Mouse (Mus musculus) intestine, embryonic 16.5 days (tissue): ENCODE results near the gene Slc38a10. TPM values are rescaled to one million over a fixed set of nuclear protein-coding genes. Genes with fewer than 3 reads are reported as not detected.

Experiments
- ATAC-seq: fragments of 200-750 bp; cut with Nextera tagmentation; 2 replicates; pipeline ENCODE4 v1.8.0; 2017; ENCODE audit warnings: moderate TSS enrichment, moderate library complexity
- H3K27ac ChIP-seq: fragments of 300-500 bp; sonication (generic); 2 replicates; pipeline ENCODE4 v1.5.1; 2014; ENCODE audit warnings: mild to moderate bottlenecking, low read length
- H3K27me3 ChIP-seq: fragments of 300-500 bp; sonication (generic); replicated peaks from 2 replicates; pipeline ENCODE4 v1.6.1; 2014; ENCODE audit warnings: low read length, control low read depth, mixed read lengths; ENCODE audit not compliant: control insufficient read depth, insufficient read depth
- H3K36me3 ChIP-seq: fragments of 300-500 bp; sonication (generic); 2 replicates; pipeline ENCODE4 v1.6.1; 2014; ENCODE audit warnings: low read length, control low read depth; ENCODE audit not compliant: control insufficient read depth, insufficient read depth
- H3K4me1 ChIP-seq: fragments of 300-500 bp; sonication (generic); 2 replicates; pipeline ENCODE4 v1.6.1; 2014; ENCODE audit warnings: low read length, control low read depth, mixed read lengths; ENCODE audit not compliant: control insufficient read depth, insufficient read depth
- H3K4me2 ChIP-seq: fragments of 300-500 bp; sonication (generic); 2 replicates; pipeline ENCODE4 v1.6.1; 2014; ENCODE audit warnings: low read depth, low read length, control low read depth
- H3K4me3 ChIP-seq: fragments of 300-500 bp; sonication (generic); 2 replicates; pipeline ENCODE4 v1.5.1; 2014; ENCODE audit warnings: mild to moderate bottlenecking, low read length
- H3K9ac ChIP-seq: fragments of 300-500 bp; sonication (generic); 2 replicates; pipeline ENCODE4 v1.6.1; 2014; ENCODE audit warnings: low read depth, low read length
- H3K9me3 ChIP-seq: fragments of 300-500 bp; sonication (generic); 2 replicates; pipeline ENCODE4 v1.6.1; 2016; ENCODE audit warnings: low read length, control low read depth; ENCODE audit not compliant: control insufficient read depth
- WGBS: fragments of 180-500 bp; shearing (Covaris S2); extraction: QIAGEN DNeasy Blood & Tissue Kit; methylation state at CpG from one replicate; pipeline ENCODE4 v1.1.7; 2014; 5-methylcytosine and 5-hydroxymethylcytosine counted together
- polyA plus RNA-seq: library from polyadenylated mRNA; unstranded; fragments of >200 nt; fragmentation: Nextera tagmentation; extraction: Ambion mirVana; gene quantifications from 2 replicates; pipeline ENCODE4 v1.2.1, GENCODE M21; 2015

Slc38a10 gene
- polyA plus RNA-seq, 1 experiment from 2014 or later = 84.6 TPM

- Histone ChIP-seq H3K4me3 (peak within 1 kb of the TSS; percentile 85), H3K27ac (peak within 1 kb of the TSS; percentile 94), H3K4me1 (peaks cover 21% of the 10 kb centered on the region), H3K9ac (peak within 1 kb of the TSS; percentile 92), H3K9me3 (no peaks in the 10 kb centered on the region), H3K4me2 (peak within 1 kb of the TSS; percentile 88), H3K27me3 (no peaks in the 10 kb centered on the region), H3K36me3 (no peaks in the 10 kb centered on the region; the same call in 1 of the 2 replicates)
- under 1% methylated on average over 77 of the region's 77 CpGs for WGBS
- peak; percentile 98 for ATAC-seq
Measured at GRCm38 (mm10) chr11:120098588-120099511, 52.3 kb downstream of the Slc38a10 start, which contains the start of the genes Tepsin and Ndufaf8. Gene Tepsin, minus strand, starts transcription at chr11:120098731. Gene Ndufaf8, plus strand, starts transcription at chr11:120098928.

- Histone ChIP-seq H3K27ac (no peak overlapping the region), H3K9ac (no peak overlapping the region), H3K4me2 (no peak overlapping the region), H3K27me3 (no peaks in the 10 kb centered on the region), H3K4me3 (no peak overlapping the region), H3K36me3 (peaks cover 12% of the 10 kb centered on the region), H3K4me1 (peaks cover 8% of the 10 kb centered on the region), H3K9me3 (no peaks in the 10 kb centered on the region)
- whole genome bisulfite sequencing = 72% methylated on average over 23 of the region's 23 CpGs
- peak; percentile 29; the same call in 1 of the 2 replicates for ATAC-seq
Measured at GRCm38 (mm10) chr11:120092817-120093591, 58.1 kb downstream of the Slc38a10 start.

- no peak overlapping the region for H3K4me2 ChIP-seq
- no peak overlapping the region for H3K4me3 ChIP-seq
- no peak overlapping the region for H3K27ac ChIP-seq
- ATAC-seq = no peak
- H3K9me3 ChIP-seq = no peaks in the 10 kb centered on the region
- H3K9ac ChIP-seq = no peak overlapping the region
- peaks cover 8% of the 10 kb centered on the region for H3K4me1 ChIP-seq
- H3K36me3 ChIP-seq = peaks cover 12% of the 10 kb centered on the region
- 91% methylated on average over 4 of the region's 4 CpGs for WGBS
- no peaks in the 10 kb centered on the region for H3K27me3 ChIP-seq
Measured at GRCm38 (mm10) chr11:120090661-120091060, 60.5 kb downstream of the Slc38a10 start.

- Histone ChIP-seq H3K9ac (peak within 1 kb of the TSS; percentile 95), H3K27me3 (no peaks in the 10 kb centered on the region), H3K4me1 (peaks cover 12% of the 10 kb centered on the region), H3K9me3 (no peaks in the 10 kb centered on the region), H3K4me3 (peak within 1 kb of the TSS; percentile 100), H3K36me3 (peaks cover 12% of the 10 kb centered on the region), H3K27ac (peak within 1 kb of the TSS; percentile 76), H3K4me2 (peak within 1 kb of the TSS; percentile 89)
- peak; percentile 100 for ATAC-seq
- WGBS = under 1% methylated on average over 41 of the region's 42 CpGs
Measured at GRCm38 (mm10) chr11:120086702-120087152, 64.4 kb downstream of the Slc38a10 start, which contains the start of gene Cep131. Gene Cep131, minus strand, starts transcription at chr11:120086827.

GRCm38 (mm10) chr11:120085891-120086627 lies 65.1 kb downstream of the Slc38a10 start:
- H3K9me3 ChIP-seq = no peaks in the 10 kb centered on the region
- under 1% methylated on average over 25 of the region's 25 CpGs for WGBS
- peak overlapping the region; percentile 95 for H3K9ac ChIP-seq
- no peaks in the 10 kb centered on the region for H3K27me3 ChIP-seq
- H3K36me3 ChIP-seq = 0 out of 2 replicates have a peak, but pooled peaks cover 7% of the 10 kb centered on the region
- H3K27ac ChIP-seq = peak overlapping the region; percentile 76
- peak overlapping the region; percentile 100 for H3K4me3 ChIP-seq
- peaks cover 12% of the 10 kb centered on the region for H3K4me1 ChIP-seq
- ATAC-seq = peak; percentile 51
- peak overlapping the region; percentile 89 for H3K4me2 ChIP-seq

GRCm38 (mm10) chr11:120080282-120080681 lies 70.9 kb downstream of the Slc38a10 start:
- WGBS = 78% methylated on average over 6 of the region's 6 CpGs
- no peak overlapping the region for H3K27ac ChIP-seq
- no peaks in the 10 kb centered on the region for H3K9me3 ChIP-seq
- no peak for ATAC-seq
- H3K27me3 ChIP-seq = no peaks in the 10 kb centered on the region
- peaks cover 5% of the 10 kb centered on the region for H3K4me1 ChIP-seq
- no peak overlapping the region for H3K4me3 ChIP-seq
- H3K36me3 ChIP-seq = 0 out of 2 replicates have a peak, but pooled peaks cover 10% of the 10 kb centered on the region
- no peak overlapping the region for H3K9ac ChIP-seq
- H3K4me2 ChIP-seq = no peak overlapping the region

- 69% methylated on average over 3 of the region's 3 CpGs for WGBS
Measured at GRCm38 (mm10) chr11:120076191-120076590, 75.0 kb downstream of the Slc38a10 start.

GRCm38 (mm10) chr11:120072986-120073647 lies 78.0 kb downstream of the Slc38a10 start:
- 89% methylated on average over 9 of the region's 9 CpGs for WGBS
- H3K9me3 ChIP-seq = no peaks in the 10 kb centered on the region
- ATAC-seq = no peak
- no peak overlapping the region for H3K9ac ChIP-seq
- no peak overlapping the region for H3K4me3 ChIP-seq
- H3K36me3 ChIP-seq = peaks cover 22% of the 10 kb centered on the region
- no peaks in the 10 kb centered on the region for H3K27me3 ChIP-seq
- H3K4me1 ChIP-seq = peaks cover 13% of the 10 kb centered on the region
- no peak overlapping the region for H3K4me2 ChIP-seq
- no peak overlapping the region for H3K27ac ChIP-seq

More at GRCm38 (mm10) chr11:120076191-120076590, 75.0 kb downstream of the Slc38a10 start:
- Histone ChIP-seq H3K9me3 (no peaks in the 10 kb centered on the region), H3K4me3 (no peak overlapping the region), H3K27ac (no peak overlapping the region), H3K36me3 (peaks cover 16% of the 10 kb centered on the region; the same call in 1 of the 2 replicates), H3K27me3 (no peaks in the 10 kb centered on the region), H3K9ac (no peak overlapping the region), H3K4me2 (no peak overlapping the region), H3K4me1 (peaks cover 9% of the 10 kb centered on the region)
- no peak for ATAC-seq
